Mouse (Mus musculus) embryonic facial prominence, embryonic 13.5 days (tissue): ENCODE data around the gene Babam2. TPM values are rescaled to one million over a fixed set of nuclear protein-coding genes. Genes with fewer than 3 reads are reported as not detected.

ENCODE experiments used
- ATAC-seq: fragments of 200-750 bp; cut with Nextera tagmentation; 2 replicates; pipeline ENCODE4 v1.8.0; 2017; ENCODE audit warnings: low read depth; ENCODE audit not compliant: insufficient number of reproducible peaks, insufficient read depth, low FRiP score, low TSS enrichment
- H3K27ac ChIP-seq: fragments of 300-500 bp; sonication (generic); 2 replicates; pipeline ENCODE4 v1.5.1; 2015; ENCODE audit warnings: moderate library complexity, mild to moderate bottlenecking, inconsistent platforms
- H3K27me3 ChIP-seq: fragments of 300-500 bp; sonication (generic); 2 replicates; pipeline ENCODE4 v1.6.1; 2015; ENCODE audit warnings: mild to moderate bottlenecking, inconsistent platforms
- H3K36me3 ChIP-seq: fragments of 300-500 bp; sonication (generic); 2 replicates; pipeline ENCODE4 v1.6.1; 2015; ENCODE audit warnings: mild to moderate bottlenecking, inconsistent platforms
- H3K4me1 ChIP-seq: fragments of 300-500 bp; sonication (generic); 2 replicates; pipeline ENCODE4 v1.6.1; 2015; ENCODE audit warnings: inconsistent platforms
- H3K4me2 ChIP-seq: fragments of 300-500 bp; sonication (generic); 2 replicates; pipeline ENCODE4 v1.6.1; 2015; ENCODE audit warnings: moderate library complexity, mild to moderate bottlenecking, inconsistent platforms
- H3K4me3 ChIP-seq: fragments of 300-500 bp; sonication (generic); 2 replicates; pipeline ENCODE4 v1.5.1; 2015; ENCODE audit warnings: mild to moderate bottlenecking, inconsistent platforms
- H3K9ac ChIP-seq: fragments of 300-500 bp; sonication (generic); 2 replicates; pipeline ENCODE4 v1.6.1; 2015; ENCODE audit warnings: mild to moderate bottlenecking, inconsistent platforms
- H3K9me3 ChIP-seq: fragments of 300-500 bp; sonication (generic); 2 replicates; pipeline ENCODE4 v1.6.1; 2016; ENCODE audit warnings: inconsistent platforms
- WGBS: fragments of 180-500 bp; shearing (Covaris S2); methylation state at CpG from one replicate; pipeline ENCODE4 v1.1.7; 2015; ENCODE audit warnings: mixed read lengths; 5-methylcytosine and 5-hydroxymethylcytosine counted together
- polyA plus RNA-seq: library from polyadenylated mRNA; unstranded; fragments of >200 nt; fragmentation: Nextera tagmentation; extraction: Ambion mirVana; gene quantifications from 2 replicates; pipeline ENCODE4 v1.2.1, GENCODE M21; 2015

The Babam2 gene
- polyA plus RNA-seq, 1 experiment from 2014 or later, result 50.1 TPM

DNA sequence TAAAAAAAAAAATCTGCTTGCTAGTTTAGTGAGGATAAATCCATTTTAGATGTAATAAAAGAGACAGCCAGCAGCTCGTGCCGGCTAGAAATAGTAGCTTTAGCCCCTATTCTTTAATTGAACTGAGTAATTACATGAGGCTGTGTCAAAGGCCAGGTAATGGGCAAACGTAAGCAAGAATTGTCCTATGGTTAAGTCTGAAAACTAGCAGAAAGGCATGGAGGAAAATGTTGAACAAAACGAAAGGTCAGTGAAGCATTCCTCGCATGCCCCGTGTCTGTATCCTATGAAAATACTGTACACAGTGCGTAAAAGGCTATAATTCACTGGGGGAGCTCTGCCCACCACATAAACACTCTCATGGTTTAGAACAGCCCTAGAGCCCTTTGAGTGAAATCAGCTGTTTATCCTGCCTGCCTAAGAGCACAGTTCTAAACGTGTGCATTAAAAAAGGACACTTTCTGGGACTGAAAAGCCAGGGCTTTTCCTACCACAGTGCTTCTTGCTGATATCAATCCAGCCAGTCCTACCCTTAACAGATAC is 361.8 kb downstream of the Babam2 start:
- H3K9me3 ChIP-seq, result no peaks in the 10 kb centered on the region
- no peak for ATAC-seq
- H3K9ac ChIP-seq, result no peak overlapping the region
- whole genome bisulfite sequencing, result 44% methylated on average over 8 of the region's 8 CpGs
- no peak overlapping the region for H3K4me2 ChIP-seq
- H3K27me3 ChIP-seq, result no peaks in the 10 kb centered on the region
- H3K4me1 ChIP-seq, result peaks cover 15% of the 10 kb centered on the region
- no peak overlapping the region for H3K4me3 ChIP-seq
- peak overlapping the region; percentile 81 for H3K27ac ChIP-seq
- no peaks in the 10 kb centered on the region for H3K36me3 ChIP-seq

DNA sequence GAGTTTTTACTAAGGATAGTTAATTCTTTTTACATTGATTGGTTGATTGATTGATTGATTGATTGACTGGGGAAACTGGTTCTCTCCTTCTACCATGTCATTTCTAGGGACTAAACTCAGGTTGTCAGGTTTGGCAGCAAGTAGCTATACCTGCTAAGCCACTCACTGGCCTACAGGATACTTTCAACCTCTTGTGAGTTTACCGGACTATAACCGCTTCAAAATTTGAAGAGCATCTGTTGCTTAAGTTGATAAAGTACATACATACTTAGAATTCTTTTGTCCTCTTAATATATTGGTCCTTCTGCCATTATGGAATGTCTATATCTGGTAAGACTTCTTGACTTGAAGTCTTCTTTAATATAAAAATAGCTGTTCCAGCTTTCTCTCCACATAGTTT is 363.0 kb downstream of the Babam2 start:
- Histone ChIP-seq H3K9me3 (no peaks in the 10 kb centered on the region), H3K27me3 (no peaks in the 10 kb centered on the region), H3K4me1 (peaks cover 24% of the 10 kb centered on the region), H3K9ac (no peak overlapping the region), H3K27ac (no peak overlapping the region), H3K4me3 (no peak overlapping the region), H3K36me3 (no peaks in the 10 kb centered on the region), H3K4me2 (no peak overlapping the region)
- no peak for ATAC-seq
- WGBS, result 99% methylated on average over 2 of the region's 2 CpGs

DNA sequence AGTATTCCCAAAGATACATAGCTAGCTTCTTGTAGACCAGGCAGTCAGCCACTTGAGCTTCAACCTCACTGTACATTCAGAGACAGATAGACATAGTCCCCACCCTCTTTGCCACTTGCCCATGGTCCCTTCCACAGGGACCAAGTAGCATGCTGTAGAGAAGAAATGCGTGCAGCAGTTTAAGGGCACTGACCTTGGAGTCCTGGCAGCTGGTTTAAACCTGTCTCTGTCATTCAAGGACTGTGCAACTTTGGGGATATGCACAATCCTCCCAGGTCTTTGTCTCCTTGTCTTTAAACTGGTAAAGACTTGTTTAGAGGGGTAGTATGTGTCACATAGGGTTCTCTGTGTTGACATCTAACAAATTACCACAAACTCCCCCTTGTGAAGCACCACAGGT is 364.4 kb downstream of the Babam2 start:
- no peak overlapping the region for H3K4me3 ChIP-seq
- no peak for ATAC-seq
- no peaks in the 10 kb centered on the region for H3K36me3 ChIP-seq
- no peaks in the 10 kb centered on the region for H3K27me3 ChIP-seq
- peaks cover 34% of the 10 kb centered on the region for H3K4me1 ChIP-seq
- H3K27ac ChIP-seq, result no peak overlapping the region
- no peaks in the 10 kb centered on the region for H3K9me3 ChIP-seq
- no peak overlapping the region for H3K4me2 ChIP-seq
- H3K9ac ChIP-seq, result no peak overlapping the region
- WGBS, result 63% methylated on average over 1 of the region's 1 CpGs

DNA sequence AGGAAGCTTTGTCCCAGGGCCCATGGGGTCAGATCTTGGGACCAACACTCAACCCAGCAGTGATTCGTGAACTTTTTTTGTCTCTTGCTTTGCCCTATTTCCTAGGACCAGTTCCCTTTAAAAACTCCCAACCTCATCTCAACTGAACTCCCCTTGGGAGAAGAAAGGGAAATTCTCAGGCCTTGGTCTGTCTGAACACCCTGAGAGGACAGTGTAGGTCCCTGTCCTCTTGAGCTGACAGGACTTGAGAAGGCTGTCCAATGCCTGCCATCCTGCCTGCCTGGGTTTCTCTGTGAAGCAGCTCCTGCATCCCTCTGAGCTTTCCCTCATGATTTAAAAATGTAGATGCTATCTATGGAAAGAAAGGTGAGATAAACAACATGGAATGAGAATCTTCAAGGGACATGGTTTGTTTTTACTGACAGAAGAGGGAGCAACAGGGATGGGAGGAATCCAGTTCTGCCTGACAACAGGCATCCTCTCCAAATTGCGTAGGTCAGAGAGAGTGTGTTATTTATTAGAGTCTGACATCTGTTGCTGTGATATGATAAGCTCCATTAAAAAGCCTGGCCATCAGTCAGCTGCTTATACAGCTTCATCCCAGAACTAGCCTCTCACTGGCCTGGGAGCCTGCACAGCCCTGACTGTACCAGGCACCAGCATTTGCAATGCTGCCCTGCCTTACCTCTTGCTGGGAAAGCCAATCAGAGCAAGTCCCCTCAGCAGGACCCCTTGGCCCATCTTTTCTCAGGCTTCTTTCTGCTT is 367.0 kb downstream of the Babam2 start:
- H3K27me3 ChIP-seq, result no peaks in the 10 kb centered on the region
- H3K27ac ChIP-seq, result no peak overlapping the region
- no peaks in the 10 kb centered on the region for H3K36me3 ChIP-seq

DNA sequence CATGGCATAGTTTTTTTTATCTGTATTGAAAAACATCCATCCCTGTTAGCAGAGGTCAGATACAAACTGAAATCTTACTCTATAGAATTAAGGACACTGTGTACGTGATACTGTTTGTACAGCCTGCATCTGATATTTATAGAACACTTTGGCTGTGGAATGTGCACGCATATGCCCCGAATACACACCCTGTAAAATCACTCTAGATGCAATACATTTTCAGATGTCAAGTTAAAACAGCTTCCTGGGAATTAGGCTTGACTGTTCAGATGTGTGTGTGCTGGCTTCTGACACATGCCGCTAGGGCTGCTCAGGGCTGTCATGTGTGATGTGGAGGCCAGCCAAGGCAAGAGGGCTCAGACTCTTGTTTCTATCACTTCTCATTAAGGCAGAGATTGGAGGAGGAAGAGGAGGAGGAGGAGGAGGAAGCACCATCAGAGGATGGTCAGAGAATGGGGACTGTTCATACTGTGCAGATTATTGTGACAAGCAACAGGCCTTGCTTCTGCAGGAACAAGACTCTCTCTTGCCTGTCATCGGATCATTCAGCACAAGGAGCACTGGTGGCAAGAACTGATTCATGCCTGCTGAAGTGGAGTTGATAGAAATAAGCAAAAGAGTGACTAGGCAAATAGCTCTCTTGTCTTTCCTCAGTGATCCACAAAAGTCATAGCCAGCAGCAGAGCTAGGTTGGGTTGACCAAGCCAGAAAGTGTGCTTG is 368.7 kb downstream of the Babam2 start:
- Histone ChIP-seq H3K4me1 (peaks cover 37% of the 10 kb centered on the region), H3K27me3 (no peaks in the 10 kb centered on the region), H3K27ac (peak overlapping the region; percentile 55; the same call in 1 of the 2 replicates), H3K9me3 (no peaks in the 10 kb centered on the region), H3K4me2 (no peak overlapping the region), H3K9ac (no peak overlapping the region), H3K4me3 (no peak overlapping the region), H3K36me3 (no peaks in the 10 kb centered on the region)
- 39% methylated on average over 5 of the region's 5 CpGs for WGBS
- ATAC-seq, result no peak

More for the DNA sequence above, 367.0 kb downstream of the Babam2 start:
- Histone ChIP-seq H3K9ac (no peak overlapping the region), H3K4me1 (peaks cover 33% of the 10 kb centered on the region), H3K4me2 (no peak overlapping the region), H3K9me3 (no peaks in the 10 kb centered on the region), H3K4me3 (no peak overlapping the region)
- ATAC-seq, result no peak
- 76% methylated on average over 2 of the region's 2 CpGs for WGBS

DNA sequence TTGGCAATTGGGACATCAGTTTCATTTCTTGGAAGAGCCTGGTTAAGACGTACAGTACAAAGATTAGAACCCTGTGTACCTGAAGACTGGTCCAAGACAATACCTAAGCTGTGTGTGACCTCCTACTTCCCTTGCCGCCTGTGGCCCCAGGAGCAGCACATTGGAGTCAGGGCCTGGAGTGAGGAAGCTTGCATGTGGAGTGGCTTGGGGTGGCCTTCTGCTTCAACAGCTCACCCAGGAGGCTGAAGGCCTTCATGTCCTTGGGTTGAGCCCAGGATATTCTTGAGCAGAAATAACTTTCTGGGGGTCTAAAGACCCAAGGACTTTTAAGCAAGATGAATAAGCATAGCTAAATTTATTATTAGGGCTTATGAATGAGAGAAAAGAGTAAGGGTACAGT is 369.4 kb downstream of the Babam2 start:
- H3K4me1 ChIP-seq, result peaks cover 44% of the 10 kb centered on the region
- H3K4me3 ChIP-seq, result no peak overlapping the region
- ATAC-seq, result no peak
- H3K27ac ChIP-seq, result peak overlapping the region; percentile 60
- H3K27me3 ChIP-seq, result no peaks in the 10 kb centered on the region
- no peak overlapping the region for H3K4me2 ChIP-seq
- WGBS, result 84% methylated on average over 2 of the region's 2 CpGs
- H3K9ac ChIP-seq, result no peak overlapping the region
- no peaks in the 10 kb centered on the region for H3K9me3 ChIP-seq
- no peaks in the 10 kb centered on the region for H3K36me3 ChIP-seq

DNA sequence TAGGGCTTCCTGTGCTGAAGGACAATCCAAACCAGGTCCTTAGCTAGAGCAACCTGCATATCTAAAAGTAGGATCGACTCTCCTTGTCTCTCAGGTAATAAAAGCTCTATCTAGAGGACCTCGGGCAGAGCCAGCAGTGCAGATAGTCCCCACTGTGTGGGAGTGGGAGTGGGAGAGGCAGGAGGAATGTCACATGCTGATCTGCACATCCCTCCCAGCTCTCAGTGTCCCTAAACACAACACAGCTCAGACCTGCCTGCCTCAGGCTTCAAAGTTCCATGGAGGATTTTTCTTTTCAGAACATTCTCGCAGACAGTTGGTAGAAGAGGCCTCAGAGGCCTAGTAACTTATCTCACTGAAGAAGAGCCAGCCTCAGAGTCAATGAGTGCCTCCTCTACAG is 371.1 kb downstream of the Babam2 start:
- Histone ChIP-seq H3K4me3 (no peak overlapping the region), H3K27me3 (no peaks in the 10 kb centered on the region), H3K36me3 (no peaks in the 10 kb centered on the region), H3K9me3 (no peaks in the 10 kb centered on the region), H3K4me1 (peaks cover 45% of the 10 kb centered on the region), H3K4me2 (no peak overlapping the region), H3K27ac (no peak overlapping the region; the same call in 1 of the 2 replicates), H3K9ac (no peak overlapping the region)
- no peak for ATAC-seq
- WGBS, result 91% methylated on average over 3 of the region's 3 CpGs

DNA sequence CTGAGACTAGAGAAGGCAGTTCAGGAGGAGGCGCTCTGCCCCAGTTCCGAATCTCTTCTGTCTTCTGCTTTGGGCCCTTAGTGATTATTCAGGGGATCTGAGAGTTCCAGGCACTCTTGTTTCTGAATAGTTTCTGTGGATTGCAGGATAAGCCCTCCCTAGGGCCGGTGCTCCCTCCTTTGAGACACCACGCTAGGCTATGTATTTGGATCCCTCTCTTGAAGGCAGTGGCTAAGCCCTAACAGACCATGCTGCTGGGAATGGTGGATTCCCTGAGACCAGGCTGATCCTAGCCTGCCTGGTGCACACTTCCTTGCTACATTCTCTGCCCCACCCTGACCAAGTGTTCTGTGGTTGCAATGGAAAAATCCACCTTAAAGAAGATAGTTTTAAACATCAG is 371.6 kb downstream of the Babam2 start:
- H3K4me3 ChIP-seq, result no peak overlapping the region
- 68% methylated on average over 4 of the region's 4 CpGs for WGBS
- H3K4me2 ChIP-seq, result no peak overlapping the region
- peaks cover 45% of the 10 kb centered on the region for H3K4me1 ChIP-seq
- no peak overlapping the region for H3K9ac ChIP-seq
- H3K36me3 ChIP-seq, result no peaks in the 10 kb centered on the region
- H3K27me3 ChIP-seq, result no peaks in the 10 kb centered on the region
- no peaks in the 10 kb centered on the region for H3K9me3 ChIP-seq
- no peak overlapping the region for H3K27ac ChIP-seq
- no peak for ATAC-seq

DNA sequence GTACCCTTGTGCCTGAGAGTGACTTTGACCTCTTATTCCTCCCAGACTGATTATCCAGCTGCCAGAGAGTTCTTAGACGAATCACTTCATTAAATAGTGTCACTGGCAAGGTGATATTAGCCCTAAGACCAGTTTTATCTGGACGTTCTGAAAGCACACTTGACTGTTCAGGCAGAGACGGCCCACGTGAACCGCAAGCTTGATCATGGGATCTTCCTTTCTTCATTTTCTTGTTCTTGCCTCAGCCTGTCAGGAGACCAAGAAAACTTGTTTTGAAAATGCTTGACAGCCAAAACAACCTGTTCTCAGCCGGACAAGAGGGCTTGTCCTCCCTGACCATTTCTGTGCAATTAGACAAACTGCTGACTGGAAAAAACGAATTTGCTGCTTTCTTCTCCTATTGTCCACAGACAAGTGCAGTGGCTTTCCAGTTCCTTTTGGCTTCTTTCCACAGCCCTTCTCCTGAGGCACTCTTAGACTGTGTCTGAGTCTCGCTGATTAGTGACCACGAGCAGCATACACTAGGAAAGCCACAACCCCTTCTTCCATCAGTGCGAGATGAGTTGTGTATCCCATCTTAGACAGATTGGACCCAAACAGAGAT is 372.2 kb downstream of the Babam2 start:
- H3K9ac ChIP-seq, result no peak overlapping the region
- H3K36me3 ChIP-seq, result no peaks in the 10 kb centered on the region
- H3K4me2 ChIP-seq, result no peak overlapping the region
- peaks cover 41% of the 10 kb centered on the region for H3K4me1 ChIP-seq
- H3K4me3 ChIP-seq, result no peak overlapping the region
- no peaks in the 10 kb centered on the region for H3K9me3 ChIP-seq
- ATAC-seq, result no peak
- no peak overlapping the region for H3K27ac ChIP-seq
- 71% methylated on average over 10 of the region's 10 CpGs for WGBS
- no peaks in the 10 kb centered on the region for H3K27me3 ChIP-seq

DNA sequence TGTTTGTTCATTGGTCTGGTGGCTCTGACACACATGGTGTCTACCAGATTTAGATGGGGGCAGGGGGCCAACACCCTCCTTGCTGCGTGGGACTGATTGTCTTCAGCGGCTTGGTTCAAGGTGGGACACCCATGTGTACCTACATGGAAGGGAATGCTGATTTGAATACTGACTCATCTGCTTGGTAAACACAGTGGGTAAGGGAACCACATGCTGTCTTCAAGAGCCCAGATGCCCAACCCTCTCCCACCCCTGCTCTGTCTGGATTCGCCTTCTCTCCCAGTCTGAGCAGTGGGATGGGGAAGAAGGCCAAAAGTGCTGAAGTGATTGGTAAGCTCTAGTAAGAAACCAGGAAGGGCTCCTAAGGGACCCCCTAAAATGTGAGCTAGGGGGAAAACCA is 373.3 kb downstream of the Babam2 start:
- ATAC-seq, result no peak
- peaks cover 35% of the 10 kb centered on the region for H3K4me1 ChIP-seq
- H3K27ac ChIP-seq, result 0 out of 2 replicates have a peak overlapping the region, but pooled peaks have one; percentile 33
- H3K36me3 ChIP-seq, result no peaks in the 10 kb centered on the region
- no peaks in the 10 kb centered on the region for H3K9me3 ChIP-seq
- no peaks in the 10 kb centered on the region for H3K27me3 ChIP-seq
- H3K4me3 ChIP-seq, result no peak overlapping the region
- WGBS, result 86% methylated on average over 3 of the region's 3 CpGs
- H3K4me2 ChIP-seq, result no peak overlapping the region
- no peak overlapping the region for H3K9ac ChIP-seq

DNA sequence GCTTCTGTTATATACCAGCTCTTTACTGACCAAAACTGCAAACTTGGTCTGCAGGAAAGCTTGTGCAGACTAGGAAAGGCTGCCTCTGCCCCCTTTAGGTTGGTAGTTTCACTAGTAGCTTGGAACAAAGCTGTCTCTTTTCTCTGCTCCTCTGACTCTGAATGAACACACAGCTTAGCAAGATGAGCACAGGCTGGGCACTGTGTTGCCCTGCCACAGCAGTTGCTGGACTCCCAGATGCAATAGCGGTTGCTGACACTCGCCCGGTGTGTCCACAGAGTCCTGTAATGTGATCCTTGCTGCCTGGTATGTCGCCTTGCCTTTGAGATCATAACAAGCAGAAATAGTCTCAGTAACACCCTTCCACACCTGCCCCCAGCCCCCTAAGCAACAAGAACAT is 373.8 kb downstream of the Babam2 start:
- 45% methylated on average over 4 of the region's 4 CpGs for WGBS
- peak overlapping the region; percentile 33; the same call in 1 of the 2 replicates for H3K27ac ChIP-seq

More for the DNA sequence above, 373.8 kb downstream of the Babam2 start:
- ATAC-seq, result no peak
- peaks cover 31% of the 10 kb centered on the region for H3K4me1 ChIP-seq
- no peak overlapping the region for H3K4me3 ChIP-seq
- no peak overlapping the region for H3K4me2 ChIP-seq
- no peaks in the 10 kb centered on the region for H3K9me3 ChIP-seq
- no peaks in the 10 kb centered on the region for H3K36me3 ChIP-seq
- H3K9ac ChIP-seq, result no peak overlapping the region
- H3K27me3 ChIP-seq, result no peaks in the 10 kb centered on the region
